Mouse (Mus musculus): ENCODE results near the gene Cxcr2. TPM values are rescaled to one million over a fixed set of nuclear protein-coding genes. Genes with fewer than 3 reads are reported as not detected.

The Cxcr2 gene
- under 1 TPM in 1 of 2 experiments, not detected in 1; 0.21 TPM for total RNA-seq (2021)
- polyA plus RNA-seq (2012; rRNA removed) = not detected in 2 replicates
- long read RNA-seq = 0 reads

DNA sequence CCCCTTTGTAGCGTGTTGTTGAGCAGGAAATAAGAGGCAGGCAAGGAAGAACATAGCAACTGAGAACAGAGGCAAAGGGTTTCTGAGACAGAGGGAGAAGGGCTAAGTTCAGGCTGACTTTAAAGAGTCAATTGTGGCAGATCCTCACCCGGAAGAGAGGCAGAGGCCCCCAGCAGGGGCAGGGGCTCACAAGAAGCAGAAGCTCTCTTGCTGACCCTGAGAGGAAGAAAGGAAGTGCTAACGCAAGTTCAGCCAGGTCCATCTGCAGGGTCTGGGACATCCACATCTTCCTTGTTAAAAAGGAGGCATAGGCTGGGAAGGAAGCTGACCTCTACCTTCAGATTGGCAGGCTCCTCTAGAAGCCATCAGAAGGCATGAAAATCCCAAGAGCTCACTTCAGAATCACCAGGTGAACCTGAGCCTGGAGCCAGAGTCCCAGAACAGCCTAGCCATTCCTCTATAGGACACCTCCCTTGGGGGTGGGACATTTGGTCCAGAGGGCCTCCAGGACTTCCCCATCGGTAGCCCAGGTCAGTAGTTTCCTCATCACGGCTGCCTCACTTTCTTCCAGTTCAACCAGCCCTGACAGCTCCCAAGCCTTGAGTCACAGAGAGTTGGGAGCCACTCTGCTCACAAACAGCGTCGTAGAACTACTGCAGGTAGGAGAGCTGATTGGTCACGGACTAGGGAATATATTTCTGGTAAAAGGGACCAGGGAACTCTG is at the start of gene Cxcr2:
Gene Cxcr2, plus strand, starts transcription at position 529 of the 724 bp plus-strand sequence.
- no peak for DNase-seq

DNA sequence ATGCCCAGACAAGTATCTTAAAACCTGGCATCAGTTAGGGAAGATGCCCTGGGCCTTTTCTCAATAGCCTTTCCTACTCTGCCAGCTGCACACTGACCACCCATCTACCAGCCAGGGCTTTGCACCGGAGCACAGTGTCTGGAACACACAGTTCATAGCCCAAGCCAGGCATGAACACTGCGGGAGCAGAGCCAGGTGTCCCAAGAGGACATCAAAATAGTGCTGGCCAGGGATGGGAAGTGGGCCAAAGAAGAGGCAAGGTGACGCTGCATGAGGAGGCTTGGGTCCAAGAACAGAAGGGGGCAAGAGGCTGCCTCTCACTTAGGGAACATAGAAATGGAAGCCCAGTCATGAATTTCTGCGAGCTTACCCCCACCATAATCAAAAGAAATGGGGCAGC is 48.1 kb upstream of the Cxcr2 start:
- peak; percentile 47 for DNase-seq

DNA sequence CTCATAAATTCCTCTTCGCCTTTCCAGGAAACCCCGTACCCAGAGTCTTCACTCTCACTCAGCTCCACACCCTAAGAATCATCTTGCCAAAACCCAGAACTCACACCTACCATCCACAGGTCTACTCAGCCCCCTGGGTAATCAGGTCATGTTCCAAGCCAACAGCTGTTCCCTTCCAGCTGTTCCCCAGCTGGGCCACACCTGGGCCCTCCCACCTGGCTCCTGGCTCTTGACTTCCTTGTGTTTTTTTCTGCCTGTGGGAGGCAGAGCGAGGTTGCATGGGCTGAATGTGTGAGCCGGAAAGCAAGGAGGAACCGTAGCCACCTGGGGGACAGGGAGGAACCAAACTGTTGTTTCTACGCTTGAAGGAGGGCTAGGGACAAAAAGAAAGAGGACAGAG is 47.6 kb upstream of the Cxcr2 start:
- no peak for DNase-seq

- DNase-seq = no peak
Measured at GRCm38 (mm10) chr1:74107931-74108618, 45.7 kb upstream of the Cxcr2 start.

- DNase-seq = no peak
Measured at GRCm38 (mm10) chr1:74109670-74110069, 44.1 kb upstream of the Cxcr2 start.

- DNase-seq = no peak
Measured at GRCm38 (mm10) chr1:74110932-74111695, 42.7 kb upstream of the Cxcr2 start.

GRCm38 (mm10) chr1:74111696-74112030 is 42.1 kb upstream of the Cxcr2 start:
- no peak for DNase-seq

GRCm38 (mm10) chr1:74113071-74113470 is 40.7 kb upstream of the Cxcr2 start:
- DNase-seq = no peak

DNA sequence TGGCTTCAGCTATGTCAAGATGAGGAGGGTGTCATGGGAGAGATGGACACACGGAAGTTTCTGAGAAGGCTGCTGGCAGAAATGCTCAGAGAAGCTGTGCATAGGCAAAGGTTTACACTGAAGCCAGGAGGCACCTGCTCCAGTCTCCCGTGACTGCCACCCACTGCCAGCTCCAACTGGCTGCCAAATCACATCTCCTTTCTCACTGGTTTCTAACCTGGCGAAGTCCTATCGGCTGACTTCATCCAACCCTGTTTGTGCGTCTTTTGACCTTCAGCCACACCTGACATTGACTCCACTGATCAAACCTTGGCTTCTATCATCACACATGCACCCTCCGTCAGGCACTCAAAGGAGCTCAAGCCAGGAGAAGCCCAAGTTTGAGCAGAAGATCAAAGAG is 35.9 kb upstream of the Cxcr2 start:
- DNase-seq = no peak

DNA sequence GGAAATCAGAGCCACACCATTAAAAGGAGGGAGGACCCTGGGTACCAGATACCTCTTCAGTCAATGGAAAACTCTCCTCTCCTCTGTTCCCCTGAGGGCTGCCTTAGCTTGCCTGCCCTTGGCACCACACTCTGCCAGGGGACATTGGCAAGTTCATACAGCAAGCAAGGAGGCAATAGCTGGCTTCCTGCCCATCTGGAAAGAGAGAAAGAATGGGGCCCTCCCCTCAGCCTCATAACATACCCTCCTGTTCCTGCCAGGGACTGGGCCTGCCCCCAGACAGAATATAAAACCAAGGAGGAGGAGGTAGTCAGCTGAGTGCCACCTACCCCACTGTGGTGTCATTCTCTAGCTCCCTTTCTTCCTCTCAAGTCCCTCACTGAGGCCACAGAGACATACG is 34.7 kb upstream of the Cxcr2 start:
- DNase-seq = peak; percentile 53

GRCm38 (mm10) chr1:74121138-74121537 is 32.7 kb upstream of the Cxcr2 start:
- no peak for DNase-seq

- DNase-seq = peak; percentile 79
Measured at GRCm38 (mm10) chr1:74121821-74122576, 31.8 kb upstream of the Cxcr2 start.

DNA sequence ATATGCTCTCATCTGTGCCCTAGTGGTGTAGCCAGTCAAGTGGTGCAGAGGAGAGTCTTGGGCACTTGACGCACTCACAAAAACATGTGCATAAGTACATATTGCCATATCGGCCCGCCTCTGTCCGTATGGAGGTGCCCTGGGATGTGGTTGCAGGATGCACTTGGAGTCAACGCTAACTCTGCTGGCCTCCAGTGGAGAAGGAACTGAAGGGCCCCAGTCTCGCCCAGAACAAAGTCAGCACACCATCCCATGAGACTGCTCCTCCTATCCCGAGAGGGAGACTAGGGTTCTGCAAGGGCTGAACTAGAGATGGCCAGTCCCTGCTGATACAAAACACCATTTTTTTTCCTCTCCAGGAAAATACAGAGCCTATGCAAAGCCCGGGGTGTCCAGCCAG is 30.6 kb upstream of the Cxcr2 start:
- DNase-seq = no peak

GRCm38 (mm10) chr1:74124021-74124981 is 29.5 kb upstream of the Cxcr2 start, which contains the start of gene Tns1:
TSS of gene Tns1 (minus strand) at chr1:74124449.
- DNase-seq = peak; percentile 80

GRCm38 (mm10) chr1:74124991-74125552 is 28.7 kb upstream of the Cxcr2 start, which contains the start of gene Rufy4:
TSS of gene Rufy4 (plus strand) at chr1:74125541.
- peak; percentile 79 for DNase-seq

- DNase-seq = no peak
Measured at GRCm38 (mm10) chr1:74130883-74131659, 22.7 kb upstream of the Cxcr2 start.

DNA sequence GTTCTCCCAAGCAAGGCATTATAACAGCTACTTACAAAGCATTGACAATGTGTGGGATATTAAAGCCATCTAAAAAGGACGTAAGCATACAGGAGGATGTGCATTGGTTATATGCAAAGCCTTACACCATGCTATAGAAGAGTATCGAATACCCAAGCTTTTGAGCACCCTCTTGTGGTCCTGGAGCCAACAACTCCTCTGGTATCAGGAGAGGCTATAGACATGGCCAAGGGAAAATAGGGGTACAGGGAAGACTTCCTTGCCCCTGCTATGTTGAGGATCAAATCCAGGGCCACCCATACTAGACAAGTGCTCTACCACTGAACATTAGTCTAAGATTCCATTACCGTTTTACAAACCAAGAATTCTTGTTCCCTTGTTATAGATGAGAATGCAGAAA is 21.8 kb upstream of the Cxcr2 start:
- no peak for DNase-seq

DNA sequence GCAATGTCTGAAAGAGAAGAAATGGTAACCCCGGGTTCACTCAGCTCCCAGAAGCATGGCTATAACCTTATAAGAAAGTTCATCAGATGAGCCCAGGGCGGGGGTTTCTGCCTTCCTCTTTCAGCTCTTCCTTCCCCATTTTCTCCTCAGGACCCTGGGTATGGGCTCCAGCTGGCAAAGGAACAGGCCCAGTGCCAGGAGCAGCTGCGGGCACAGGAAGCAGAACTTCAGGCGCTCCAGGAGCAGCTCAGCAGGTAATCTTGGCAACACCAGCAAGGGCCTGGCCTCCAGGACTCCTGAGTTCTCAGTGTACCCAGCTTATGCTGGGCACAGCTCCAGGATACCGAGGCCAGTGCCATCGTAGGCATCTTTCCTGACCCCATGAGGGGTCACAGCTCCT is 19.8 kb upstream of the Cxcr2 start:
- no peak for DNase-seq

GRCm38 (mm10) chr1:74135326-74135950 is 18.4 kb upstream of the Cxcr2 start:
- no peak for DNase-seq

All from adrenal gland, adult 2 months (tissue).